Comparison of ENCODE assay signal across 11 mouse cellular contexts in the genomic region with DNA sequence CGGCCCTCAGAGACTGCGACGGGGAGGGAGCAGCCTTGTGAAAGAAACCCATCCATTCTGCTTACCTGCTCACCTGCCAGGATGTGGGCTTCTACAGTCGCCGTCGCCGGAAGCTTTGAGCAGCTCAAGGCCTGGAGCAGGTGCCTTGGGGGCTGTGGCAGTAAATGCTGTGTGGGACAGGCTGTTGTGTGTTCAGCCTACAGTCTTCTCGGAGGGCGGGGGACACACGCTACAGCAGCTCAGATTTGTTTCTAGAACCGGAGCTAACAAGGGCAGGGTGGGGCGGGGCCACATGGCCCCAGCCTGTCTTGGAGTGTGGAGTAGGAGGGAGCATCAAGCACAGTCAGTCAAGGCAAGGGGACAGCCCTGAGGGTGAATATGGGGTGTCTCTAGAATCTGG. TPM values are rescaled to one million over a fixed set of nuclear protein-coding genes. Genes with fewer than 3 reads are reported as not detected.
DNase-seq lines count a peak whose midpoint lies in the region; ATAC-seq and TF ChIP-seq lines count a peak whose summit lies in the region.
"Had no signal": no experiment of that assay in that cellular context is flagged by ENCODE, and none has a peak within 500 bp of the region (broad histone marks: within the 10 kb centered on the region; RNA-seq: fewer than 3 reads in every experiment).

A gene (minus strand): TSS at position 256 of the 400 bp plus-strand sequence.

- no peaks in the 10 kb centered on the region for H3K79me2 ChIP-seq in liver, adult 2 months (ENCODE audit: control insufficient read depth, insufficient read depth, low read length)

- no peak within 1 kb of the TSS for H3K4me2 ChIP-seq in liver, embryonic 11.5 days
- H3K4me2 ChIP-seq in intestine, postnatal 0 days (replicated peaks; ENCODE audit: low read depth): peak within 1 kb of the TSS; percentile 54
- H3K4me2 ChIP-seq: embryonic facial prominence, embryonic 12.5 days; limb, embryonic 12.5 days had no signal

- no peaks in the 10 kb centered on the region for H3K27me3 ChIP-seq in liver, adult 2 months (ENCODE audit: control insufficient read depth, insufficient read depth, low read length)
- no peaks in the 10 kb centered on the region for H3K27me3 ChIP-seq in liver, embryonic 11.5 days (replicated peaks; ENCODE audit: control insufficient read depth, insufficient read depth, low read length)
- no peaks in the 10 kb centered on the region for H3K27me3 ChIP-seq in intestine, postnatal 0 days (replicated peaks; ENCODE audit: control insufficient read depth, insufficient read depth, low read length)
- H3K27me3 ChIP-seq: embryonic facial prominence, embryonic 12.5 days; limb, embryonic 12.5 days had no signal

- no peaks in the 10 kb centered on the region for H3K4me1 ChIP-seq in liver, adult 2 months (ENCODE audit: control insufficient read depth, insufficient read depth, low read length)
- H3K4me1 ChIP-seq in liver, embryonic 11.5 days (replicated peaks; ENCODE audit: control insufficient read depth, insufficient read depth, low read length): no peaks in the 10 kb centered on the region
- no peaks in the 10 kb centered on the region for H3K4me1 ChIP-seq in intestine, postnatal 0 days (replicated peaks; ENCODE audit: control insufficient read depth, insufficient read depth, low read length)
- H3K4me1 ChIP-seq: limb, embryonic 12.5 days had no signal

- no peak within 1 kb of the TSS for H3K27ac ChIP-seq in liver, adult 2 months (replicated peaks; ENCODE audit: insufficient read depth, low read depth, low read length)
- no peak within 1 kb of the TSS for H3K27ac ChIP-seq in liver, embryonic 11.5 days (ENCODE audit: low read depth, low read length)
- no peak within 1 kb of the TSS for H3K27ac ChIP-seq in intestine, postnatal 0 days (ENCODE audit: low read depth, low read length)
- H3K27ac ChIP-seq: embryonic facial prominence, embryonic 12.5 days; limb, embryonic 12.5 days had no signal

- no peak for ATAC-seq in liver, embryonic 11.5 days (replicated peaks; ENCODE audit: low FRiP score)
- peak; percentile 54 for ATAC-seq in intestine, postnatal 0 days

- H3K36me3 ChIP-seq in liver, adult 2 months (ENCODE audit: control insufficient read depth, insufficient read depth, low read length): peaks cover 14% of the 10 kb centered on the region
- H3K36me3 ChIP-seq in liver, embryonic 11.5 days (ENCODE audit: control insufficient read depth, insufficient read depth, low read length): peaks cover 13% of the 10 kb centered on the region
- peaks cover 16% of the 10 kb centered on the region for H3K36me3 ChIP-seq in intestine, postnatal 0 days (ENCODE audit: control insufficient read depth, insufficient read depth)

- TF ChIP-seq POLR2A in liver, adult 2 months (IDR thresholded peaks at IDR 0.05; ENCODE audit: extremely low read depth, insufficient read depth, low read length): no peak

- TF ChIP-seq CTCF in liver, adult 2 months (IDR thresholded peaks at IDR 0.05; ENCODE audit: low read depth, low read length): no peak
- TF ChIP-seq CTCF in intestine, postnatal 0 days (IDR thresholded peaks at IDR 0.05; ENCODE audit: low read depth): no peak

- WGBS in liver, adult 2 months: 56% methylated on average over 12 of the region's 12 CpGs
- 34% methylated on average over 12 of the region's 12 CpGs for WGBS in liver, embryonic 11.5 days
- 16% methylated on average over 12 of the region's 12 CpGs for WGBS in intestine, postnatal 0 days

- H3K9me3 ChIP-seq in liver, embryonic 11.5 days (ENCODE audit: control insufficient read depth, low read length): no peaks in the 10 kb centered on the region
- no peaks in the 10 kb centered on the region for H3K9me3 ChIP-seq in intestine, postnatal 0 days (ENCODE audit: control insufficient read depth)
- H3K9me3 ChIP-seq: embryonic facial prominence, embryonic 12.5 days; limb, embryonic 12.5 days had no signal

- no peak for DNase-seq in adrenal gland, adult 8-10 months
- DNase-seq in adrenal gland, postnatal 14 days: no peak
- DNase-seq in liver, adult 2 months (ENCODE audit: extremely low read depth, low read depth, low spot score): no peak
- DNase-seq in liver, embryonic 11.5 days (ENCODE audit: low spot score): no peak
- DNase-seq in thymus, adult 18-20 months: peak; percentile 71 to 85
- no peak for DNase-seq in cerebellum, adult 9-11 months
- no peak for DNase-seq in urinary bladder, postnatal 14 days (ENCODE audit: low spot score)
- DNase-seq: right cerebral cortex, adult 18-20 months had no signal

- H3K9ac ChIP-seq in liver, adult 2 months (ENCODE audit: low read depth, low read length): 0 out of 2 replicates have a peak within 1 kb of the TSS, but pooled peaks have one; percentile 15
- no peak within 1 kb of the TSS for H3K9ac ChIP-seq in liver, embryonic 11.5 days (ENCODE audit: low read depth, low read length)
- no peak within 1 kb of the TSS for H3K9ac ChIP-seq in intestine, postnatal 0 days (ENCODE audit: low read depth, low read length)
- H3K9ac ChIP-seq: embryonic facial prominence, embryonic 12.5 days; limb, embryonic 12.5 days had no signal

- peak within 1 kb of the TSS; percentile 51 for H3K4me3 ChIP-seq in liver, adult 2 months (ENCODE audit: insufficient read depth, low read depth, low read length)
- no peak within 1 kb of the TSS for H3K4me3 ChIP-seq in liver, embryonic 11.5 days (ENCODE audit: low read depth, low read length)
- H3K4me3 ChIP-seq in intestine, postnatal 0 days (ENCODE audit: low read depth, low read length): peak within 1 kb of the TSS; percentile 19; the same call in 1 of the 2 replicates
- H3K4me3 ChIP-seq: embryonic facial prominence, embryonic 12.5 days; limb, embryonic 12.5 days had no signal

RNA-seq across cellular contexts. Expression of the gene that starts here (rescaled TPM):
- total RNA-seq in adrenal gland, adult 8-10 months (2022): 100 to 1,000 TPM in 1 of 4 experiments, 10 to 100 TPM in 3; 51.6 to 101 (median 76.5) TPM
- 7.5 and 9.5 TPM in 2 replicates for total RNA-seq in adrenal gland, postnatal 14 days (2021)
- total RNA-seq in liver, adult 2 months (2014; rRNA removed): 2.4 and 4.8 TPM in 2 replicates
- 5.6 and 7.3 TPM in 2 replicates for polyA plus RNA-seq in liver, adult 2 months (2012; rRNA removed)
- polyA plus RNA-seq in liver, embryonic 11.5 days (2014; fragmentation: Nextera tagmentation; extraction: Ambion mirVana): 0.18 and 0.36 TPM in 2 replicates
- 2.7 and 3.0 TPM in 2 replicates for polyA plus RNA-seq in intestine, postnatal 0 days (2015; fragmentation: Nextera tagmentation; extraction: Ambion mirVana)

Comparison
In these comparisons a context has a peak if more than half of its experiments do, and no peak if none do; other contexts are left out.
1. DNase-seq: peak in thymus, adult 18-20 months (2 of 2); none in adrenal gland, adult 8-10 months (single experiment), adrenal gland, postnatal 14 days (single experiment), liver, adult 2 months (single experiment), liver, embryonic 11.5 days (single experiment), cerebellum, adult 9-11 months (single experiment) and urinary bladder, postnatal 14 days (single experiment).